Mouse (Mus musculus) layer of hippocampus, adult 2 months (tissue): ENCODE measurements at regions not wholly inside any gene's neighbourhood (a gene's known extent, or its start where the extent isn't known, plus 50 kb on each side); places are given as distances from the start of the nearest gene placed in this dataset.
"Not testable (repeated sequence)": the region's sequence is repeated elsewhere in the genome, so short reads cannot be mapped to it uniquely, and the experiment has no call there.

ENCODE experiments used
- DNase-seq, 2 experiments: peaks; one replicate each; pipeline ENCODE4 v3.0.0; 2022; ENCODE audit warnings: low spot score in 2 of 2
- H3K27ac ChIP-seq: fragments of 200-600 bp; 2 replicates; pipeline ENCODE4 v1.8.1; 2022
- H3K4me3 ChIP-seq: fragments of 200-600 bp; 2 replicates; pipeline ENCODE4 v1.8.1; 2022; ENCODE audit warnings: mild to moderate bottlenecking
- CTCF ChIP-seq: fragments of 200-600 bp; conservative IDR thresholded peaks from 2 replicates; pipeline ENCODE4 v1.8.1; 2022; ENCODE audit warnings: antibody characterized with exemption, mild to moderate bottlenecking, moderate library complexity

- Histone ChIP-seq H3K27ac (peak overlapping the region; percentile 91), H3K4me3 (peak overlapping the region; percentile 10; the same call in 1 of the 2 replicates)
- DNase-seq = peak; percentile 51 to 64
- TF ChIP-seq CTCF = no peak
Measured at GRCm38 (mm10) chr13:111309848-111310692, 55.3 kb downstream of the Actbl2 start.

- no peak for TF ChIP-seq CTCF
- Histone ChIP-seq H3K4me3 (no peak overlapping the region; the same call in 1 of the 2 replicates), H3K27ac (peak overlapping the region; percentile 91)
- DNase-seq = no peak
Measured at GRCm38 (mm10) chr13:111310693-111311045, 55.9 kb downstream of the Actbl2 start.

- H3K27ac ChIP-seq = peak overlapping the region; percentile 48; the same call in 1 of the 2 replicates
- not testable (repeated sequence) for DNase-seq, H3K4me3 ChIP-seq
Measured at GRCm38 (mm10) chr13:111313506-111313905, 58.7 kb downstream of the Actbl2 start.

- DNase-seq, H3K4me3 ChIP-seq, H3K27ac ChIP-seq: not testable (repeated sequence)
Measured at GRCm38 (mm10) chr13:111317876-111318275, 63.1 kb downstream of the Actbl2 start.

- Histone ChIP-seq H3K27ac (peak overlapping the region; percentile 24), H3K4me3 (no peak overlapping the region)
- no peak for TF ChIP-seq CTCF
- DNase-seq = no peak
Measured at GRCm38 (mm10) chr13:111323206-111323605, 68.4 kb downstream of the Actbl2 start.

- no peak for TF ChIP-seq CTCF
- Histone ChIP-seq H3K4me3 (no peak overlapping the region), H3K27ac (no peak overlapping the region)
- DNase-seq = peak in 1 of 2 experiments; percentile 33
Measured at GRCm38 (mm10) chr13:111326096-111326665, 71.4 kb downstream of the Actbl2 start.

- TF ChIP-seq CTCF = no peak
- Histone ChIP-seq H3K4me3 (no peak overlapping the region), H3K27ac (no peak overlapping the region)
- DNase-seq = no peak
Measured at GRCm38 (mm10) chr13:111333035-111333434, 78.2 kb downstream of the Actbl2 start.

GRCm38 (mm10) chr13:111333851-111334250, 79.0 kb downstream of the Actbl2 start:
- H3K4me3 ChIP-seq = no peak overlapping the region
- no peak for DNase-seq
- H3K27ac ChIP-seq = no peak overlapping the region
- TF ChIP-seq CTCF = no peak

- TF ChIP-seq CTCF = no peak
- no peak for DNase-seq
- no peak overlapping the region for H3K4me3 ChIP-seq
- H3K27ac ChIP-seq = no peak overlapping the region
Measured at GRCm38 (mm10) chr13:111334258-111335052, 79.6 kb downstream of the Actbl2 start.

- Histone ChIP-seq H3K4me3 (no peak overlapping the region), H3K27ac (no peak overlapping the region)
- no peak for DNase-seq
- TF ChIP-seq CTCF = no peak
Measured at GRCm38 (mm10) chr13:111344981-111345380, 90.2 kb downstream of the Actbl2 start.

- TF ChIP-seq CTCF = no peak
- Histone ChIP-seq H3K4me3 (no peak overlapping the region), H3K27ac (peak overlapping the region; percentile 23; the same call in 1 of the 2 replicates)
- DNase-seq = no peak
Measured at GRCm38 (mm10) chr13:111345486-111346440, 91.0 kb downstream of the Actbl2 start.
